21 mouse cellular contexts compared by ENCODE assay signal in the genomic region with DNA sequence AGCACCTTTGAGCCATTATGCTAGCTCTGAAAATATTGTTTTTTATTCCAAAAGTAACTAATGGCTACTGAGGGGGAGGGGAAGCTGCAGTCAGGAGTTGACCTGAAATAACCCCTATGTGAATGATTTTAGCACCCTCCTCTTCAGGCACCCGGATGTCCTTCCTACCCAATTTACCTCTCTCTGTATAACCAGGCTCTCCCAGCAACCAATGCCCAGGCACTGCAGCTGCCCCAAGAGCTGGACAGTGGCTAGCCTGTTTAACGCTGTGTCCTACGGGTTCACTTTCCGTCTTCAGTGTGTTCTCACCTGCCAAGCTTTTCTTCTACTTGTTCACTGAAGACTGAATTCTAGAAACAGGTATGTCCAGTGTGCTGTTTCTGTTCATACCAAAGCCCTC. TPM values are rescaled to one million over a fixed set of nuclear protein-coding genes. Genes with fewer than 3 reads are reported as not detected.
DNase-seq lines count a peak whose midpoint lies in the region; ATAC-seq lines count a peak whose summit lies in the region.
"Had no signal": no experiment of that assay in that cellular context is flagged by ENCODE, and none has a peak within 500 bp of the region (broad histone marks: within the 10 kb centered on the region; RNA-seq: fewer than 3 reads in every experiment).

No protein-coding gene starts in this region.

- DNase-seq in induced T-regulatory cell, adult 2 months (ENCODE audit: low read depth): peak; percentile 50
- DNase-seq in natural killer cell, adult 2 months (ENCODE audit: low spot score in 2 of 2): peak; percentile 34 to 56
- DNase-seq in kidney, adult 18-20 months: no peak
- no peak for DNase-seq in layer of hippocampus, adult 11-12 months (ENCODE audit: low spot score)
- DNase-seq: adrenal gland, adult 8-10 months; adrenal gland, postnatal 14 days; adrenal gland, postnatal 36 days; cerebellum, adult 11-12 months; cerebellum, adult 9-10 months; cerebellum, postnatal 10 days; embryo, embryonic 11 days had no signal

- H3K9me3 ChIP-seq in megakaryocyte, embryonic 14.5 days: no peaks in the 10 kb centered on the region
- H3K9me3 ChIP-seq: embryonic facial prominence, embryonic 13.5 days; embryonic facial prominence, embryonic 15.5 days; forebrain, embryonic 10.5 days; forebrain, embryonic 12.5 days had no signal

- peaks cover 49% of the 10 kb centered on the region for H3K4me1 ChIP-seq in megakaryocyte, embryonic 14.5 days

- H3K36me3 ChIP-seq in megakaryocyte, embryonic 14.5 days (replicated peaks; ENCODE audit: low read length): peaks cover 5% of the 10 kb centered on the region
- H3K36me3 ChIP-seq: embryonic facial prominence, embryonic 13.5 days; embryonic facial prominence, embryonic 15.5 days; forebrain, embryonic 10.5 days; forebrain, embryonic 12.5 days had no signal

- peak overlapping the region; percentile 28 for H3K4me3 ChIP-seq in megakaryocyte, embryonic 14.5 days (replicated peaks)
- H3K4me3 ChIP-seq: embryonic facial prominence, embryonic 13.5 days; embryonic facial prominence, embryonic 15.5 days; erythroblast, embryonic 14.5 days; forebrain, embryonic 10.5 days; forebrain, embryonic 12.5 days had no signal

- H3K27me3 ChIP-seq in megakaryocyte, embryonic 14.5 days (replicated peaks): peaks cover 14% of the 10 kb centered on the region
- H3K27me3 ChIP-seq: embryonic facial prominence, embryonic 13.5 days; embryonic facial prominence, embryonic 15.5 days; forebrain, embryonic 12.5 days; Patski had no signal

- no peak for ATAC-seq in megakaryocyte, adult 5-6 weeks (ENCODE audit: poor library complexity, severe bottlenecking)
- ATAC-seq: forebrain, embryonic 14.5 days; forebrain, embryonic 16.5 days; Patski had no signal

RNA-seq across cellular contexts. Expression of a gene that starts 14.7 kb away (rescaled TPM):
- 3.7 and 4.1 TPM in 2 replicates for polyA plus RNA-seq in megakaryocyte, embryonic 14.5 days (2012; ENCODE audit: insufficient read depth, low replicate concordance)
- 62.5 and 80.6 TPM in 2 replicates for total RNA-seq in megakaryocyte, adult 5-6 weeks (2015)
- total RNA-seq in megakaryocyte, adult 5-6 weeks (2017): 52.4 and 67.3 TPM in 2 replicates

Comparison
In these comparisons a context has a peak if more than half of its experiments do, and no peak if none do; other contexts are left out.
1. DNase-seq: peak in induced T-regulatory cell, adult 2 months (single experiment) and natural killer cell, adult 2 months (2 of 2); none in kidney, adult 18-20 months (single experiment) and layer of hippocampus, adult 11-12 months (single experiment).